Mouse (Mus musculus): Measurements from ENCODE around the gene Ssty2.
"Not testable (repeated sequence)": the region's sequence is repeated elsewhere in the genome, so short reads cannot be mapped to it uniquely, and the experiment has no call there.

The Ssty2 gene

GRCm38 (mm10) chrY:67047972-67048371 is at the start of gene Ssty2:
Gene Ssty2 (minus strand): TSS chrY:67048072.
- not testable (repeated sequence) for DNase-seq (ENCODE audit: low read depth)

Measured in c-Kit-positive CD71-positive TER-119-negative erythroid progenitor cells, embryonic 14.5 days (primary cell).